8 mouse cellular contexts compared by ENCODE assay signal in the genomic region with DNA sequence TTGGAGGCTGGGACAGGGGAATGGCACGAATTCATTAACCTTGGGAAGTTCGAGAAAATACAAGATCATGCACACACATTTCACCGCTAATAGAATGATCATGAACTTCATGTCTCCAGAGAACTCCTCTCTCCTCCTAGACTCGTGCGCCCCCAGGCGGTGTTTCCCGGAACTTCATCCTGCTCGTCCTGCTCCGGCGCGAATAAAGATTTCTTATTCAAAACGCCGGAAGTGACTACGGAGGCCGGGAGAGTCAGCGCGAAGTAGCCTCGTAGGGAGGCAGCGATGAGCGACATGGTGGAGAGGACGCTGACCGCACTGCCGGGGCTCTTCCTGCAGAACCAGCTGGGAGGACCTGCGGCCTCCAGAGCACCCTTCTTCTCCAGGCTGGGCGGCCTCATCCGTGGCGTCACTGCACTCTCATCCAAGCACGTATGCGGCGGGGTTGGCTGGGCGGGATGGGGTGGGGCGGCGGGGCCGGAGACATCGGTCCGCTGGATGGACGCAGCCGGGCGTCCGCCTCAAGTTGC. TPM values are rescaled to one million over a fixed set of nuclear protein-coding genes. Genes with fewer than 3 reads are reported as not detected.
DNase-seq lines count a peak whose midpoint lies in the region; ATAC-seq and TF ChIP-seq lines count a peak whose summit lies in the region.

TSS of gene Ap4e1 (plus strand) at position 249 of the 530 bp plus-strand sequence.

- no peaks in the 10 kb centered on the region for H3K27me3 ChIP-seq in forebrain, embryonic 14.5 days (replicated peaks; ENCODE audit: control insufficient read depth, insufficient read depth, low read length)

- H3K4me2 ChIP-seq in forebrain, embryonic 14.5 days (ENCODE audit: low read length): peak within 1 kb of the TSS; percentile 64

- H3K9me3 ChIP-seq in forebrain, embryonic 14.5 days (replicated peaks; ENCODE audit: control insufficient read depth, low read length): no peaks in the 10 kb centered on the region

- TF ChIP-seq POLR2A in lung, adult 2 months (IDR thresholded peaks at IDR 0.05; ENCODE audit: borderline replicate concordance, extremely low read depth, low read depth, low read length): peak; percentile 87; the same call in 1 of the 2 replicates

- under 1% methylated on average over 40 of the region's 40 CpGs for WGBS in forebrain, embryonic 14.5 days
- WGBS in lung, adult 2 months: under 1% methylated on average over 40 of the region's 40 CpGs

- intact Hi-C loops in heart, postnatal 25 days (cut with DNase I): no loop called here

- TF ChIP-seq CTCF in lung, adult 2 months (IDR thresholded peaks at IDR 0.05; ENCODE audit: insufficient read depth, low read length): peak; percentile 94

- peak within 1 kb of the TSS; percentile 85 for H3K4me3 ChIP-seq in forebrain, embryonic 14.5 days (ENCODE audit: low read depth, low read length)
- peak within 1 kb of the TSS; percentile 100 for H3K4me3 ChIP-seq in lung, adult 2 months (replicated peaks; ENCODE audit: extremely low read depth, low read depth, low read length)

- H3K9ac ChIP-seq in forebrain, embryonic 14.5 days (ENCODE audit: low read length): peak within 1 kb of the TSS; percentile 91

- H3K36me3 ChIP-seq in forebrain, embryonic 14.5 days (ENCODE audit: control insufficient read depth, insufficient read depth, low read length): peaks cover 20% of the 10 kb centered on the region

- H3K27ac ChIP-seq in forebrain, embryonic 14.5 days (ENCODE audit: low read depth, low read length): peak within 1 kb of the TSS; percentile 11; the same call in 1 of the 2 replicates

- peak; percentile 94 for ATAC-seq in forebrain, embryonic 14.5 days
- peak; percentile 91 for ATAC-seq in neutrophil, adult 5-6 weeks (ENCODE audit: extremely low read depth, insufficient number of reproducible peaks, low FRiP score, poor library complexity, severe bottlenecking)

- H3K4me1 ChIP-seq in forebrain, embryonic 14.5 days (ENCODE audit: control insufficient read depth, insufficient read depth, low read length): peaks cover 4% of the 10 kb centered on the region; the same call in 1 of the 2 replicates
- peaks cover 4% of the 10 kb centered on the region for H3K4me1 ChIP-seq in lung, adult 2 months (ENCODE audit: control insufficient read depth, insufficient read depth, low read length)

- DNase-seq in ES-CJ7 (ENCODE audit: low read depth, low spot score): peak; percentile 92
- DNase-seq in cerebellum, adult 11 months: peak; percentile 93
- peak; percentile 96 for DNase-seq in forebrain, embryonic 14.5 days (ENCODE audit: low spot score)
- peak; percentile 87 for DNase-seq in heart, postnatal 25 days (ENCODE audit: low spot score)
- DNase-seq in layer of hippocampus, adult 18-20 months (ENCODE audit: low spot score in 2 of 2): peak; percentile 91 to 96
- DNase-seq in lung, adult 2 months: peak; percentile 99
- peak; percentile 88 to 91 for DNase-seq in thymus, adult 18-20 months

RNA-seq across cellular contexts. Expression of gene Ap4e1, which starts in this region (rescaled TPM):
- polyA plus RNA-seq in forebrain, embryonic 14.5 days (2014; fragmentation: Nextera tagmentation; extraction: Ambion mirVana): 5.5 and 9.1 TPM in 2 replicates
- 1 to 10 TPM; 7.0 to 7.2 TPM for total RNA-seq in heart, postnatal 25 days (2021)
- 10 to 100 TPM; 11.0 to 11.5 TPM for total RNA-seq in layer of hippocampus, adult 18-20 months (2021)
- polyA plus RNA-seq in lung, adult 2 months (2012; rRNA removed): 2.8 and 3.8 TPM in 2 replicates
- 29.6 and 36.9 TPM in 2 replicates for total RNA-seq in neutrophil, adult 5-6 weeks (2017)

Comparison
In these comparisons a context has a peak if more than half of its experiments do, and no peak if none do; other contexts are left out.
1. Peak in every context shown above with its lines: DNase-seq, ATAC-seq, H3K4me3 ChIP-seq and H3K27ac ChIP-seq.